Mouse (Mus musculus) lung, embryonic 16.5 days (tissue): ENCODE data around the gene Gm15517. TPM values are rescaled to one million over a fixed set of nuclear protein-coding genes. Genes with fewer than 3 reads are reported as not detected.
"Not testable (repeated sequence)": the region's sequence is repeated elsewhere in the genome, so short reads cannot be mapped to it uniquely, and the experiment has no call there.

ENCODE experiments used
- ATAC-seq: fragments of 200-750 bp; cut with Nextera tagmentation; 2 replicates; pipeline ENCODE4 v1.8.0; 2017; ENCODE audit warnings: low read depth, mild to moderate bottlenecking, moderate library complexity
- H3K27ac ChIP-seq: fragments of 300-500 bp; sonication (generic); 2 replicates; pipeline ENCODE4 v1.5.1; 2014; ENCODE audit warnings: mild to moderate bottlenecking, control low read depth, low read length
- H3K27me3 ChIP-seq: fragments of 300-500 bp; sonication (generic); 2 replicates; pipeline ENCODE4 v1.6.1; 2014; ENCODE audit warnings: low read depth, low read length, mixed read lengths; ENCODE audit not compliant: control insufficient read depth, insufficient read depth
- H3K36me3 ChIP-seq: fragments of 300-500 bp; sonication (generic); 2 replicates; pipeline ENCODE4 v1.6.1; 2014; ENCODE audit warnings: low read length; ENCODE audit not compliant: control insufficient read depth, insufficient read depth
- H3K4me1 ChIP-seq: fragments of 300-500 bp; sonication (generic); replicated peaks from 2 replicates; pipeline ENCODE4 v1.6.1; 2014; ENCODE audit warnings: low read length, mixed read lengths; ENCODE audit not compliant: control insufficient read depth, insufficient read depth
- H3K4me2 ChIP-seq: fragments of 300-500 bp; sonication (generic); 2 replicates; pipeline ENCODE4 v1.6.1; 2014; ENCODE audit warnings: low read depth, low read length, control low read depth
- H3K4me3 ChIP-seq: fragments of 300-500 bp; sonication (generic); 2 replicates; pipeline ENCODE4 v1.5.1; 2014; ENCODE audit warnings: mild to moderate bottlenecking, low read length, control low read depth
- H3K9ac ChIP-seq: fragments of 300-500 bp; sonication (generic); 2 replicates; pipeline ENCODE4 v1.6.1; 2014; ENCODE audit warnings: low read length, control low read depth
- H3K9me3 ChIP-seq: fragments of 300-500 bp; sonication (generic); 2 replicates; pipeline ENCODE4 v1.6.1; 2016; ENCODE audit warnings: low read length; ENCODE audit not compliant: control insufficient read depth
- WGBS: fragments of 180-500 bp; shearing (Covaris S2); extraction: QIAGEN DNeasy Blood & Tissue Kit; methylation state at CpG from one replicate; pipeline ENCODE4 v1.1.7; 2014; 5-methylcytosine and 5-hydroxymethylcytosine counted together
- polyA plus RNA-seq: library from polyadenylated mRNA; unstranded; fragments of >200 nt; fragmentation: Nextera tagmentation; extraction: Ambion mirVana; gene quantifications from 2 replicates; pipeline ENCODE4 v1.2.1, GENCODE M21; 2015

The Gm15517 gene
- polyA plus RNA-seq, 1 experiment from 2014 or later: not detected

GRCm38 (mm10) chr7:44277250-44277622 is 16.0 kb downstream of the Gm15517 start:
- Histone ChIP-seq H3K9me3 (no peaks in the 10 kb centered on the region), H3K27ac (no peak overlapping the region), H3K9ac (no peak overlapping the region), H3K27me3 (peaks cover 4% of the 10 kb centered on the region; the same call in 1 of the 2 replicates), H3K4me1 (no peaks in the 10 kb centered on the region), H3K4me2 (no peak overlapping the region), H3K4me3 (no peak overlapping the region), H3K36me3 (no peaks in the 10 kb centered on the region)
- WGBS: 45% methylated on average over 2 of the region's 2 CpGs
- no peak for ATAC-seq

GRCm38 (mm10) chr7:44280959-44281358 is 19.7 kb downstream of the Gm15517 start:
- Histone ChIP-seq H3K4me1 (no peaks in the 10 kb centered on the region), H3K27me3 (no peaks in the 10 kb centered on the region), H3K4me3 (no peak overlapping the region), H3K9ac (no peak overlapping the region), H3K36me3 (no peaks in the 10 kb centered on the region), H3K4me2 (no peak overlapping the region), H3K27ac (no peak overlapping the region), H3K9me3 (no peaks in the 10 kb centered on the region)
- no peak for ATAC-seq
- WGBS: 45% methylated on average over 1 of the region's 1 CpGs

DNA sequence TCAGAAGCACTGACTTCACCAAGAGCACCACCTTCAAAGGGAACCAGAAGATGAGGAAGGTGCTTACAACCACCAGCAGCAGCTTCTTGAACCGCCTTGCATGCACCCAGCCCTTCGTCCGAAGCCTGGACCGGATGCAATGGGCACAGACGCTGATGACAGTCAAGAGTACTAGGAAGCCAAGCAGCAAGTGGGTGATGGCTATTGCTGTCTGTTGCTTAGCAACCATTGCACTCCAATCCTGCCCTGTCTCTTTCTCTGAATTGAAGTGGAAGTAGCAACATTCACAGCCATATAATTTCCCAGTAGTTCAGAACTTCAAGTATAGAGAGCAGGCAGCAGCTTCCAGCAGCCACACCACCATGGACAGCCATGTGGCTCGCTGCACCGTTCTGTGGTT is 20.3 kb downstream of the Gm15517 start:
- Histone ChIP-seq H3K4me3 (no peak overlapping the region), H3K27me3 (no peaks in the 10 kb centered on the region)

GRCm38 (mm10) chr7:44287760-44288159 is 26.5 kb downstream of the Gm15517 start:
- 45% methylated on average over 7 of the region's 7 CpGs for WGBS
- no peak for ATAC-seq
- Histone ChIP-seq H3K4me1 (no peaks in the 10 kb centered on the region), H3K27ac (no peak overlapping the region), H3K27me3 (no peaks in the 10 kb centered on the region), H3K36me3 (no peaks in the 10 kb centered on the region), H3K4me2 (no peak overlapping the region), H3K4me3 (no peak overlapping the region), H3K9me3 (no peaks in the 10 kb centered on the region; the same call in 1 of the 2 replicates), H3K9ac (no peak overlapping the region)

More for the DNA sequence above, 20.3 kb downstream of the Gm15517 start:
- H3K27ac ChIP-seq: no peak overlapping the region
- WGBS: 66% methylated on average over 7 of the region's 7 CpGs
- no peaks in the 10 kb centered on the region; the same call in 1 of the 2 replicates for H3K9me3 ChIP-seq
- no peaks in the 10 kb centered on the region for H3K4me1 ChIP-seq
- no peak overlapping the region for H3K9ac ChIP-seq
- H3K4me2 ChIP-seq: no peak overlapping the region
- ATAC-seq: no peak
- H3K36me3 ChIP-seq: no peaks in the 10 kb centered on the region

DNA sequence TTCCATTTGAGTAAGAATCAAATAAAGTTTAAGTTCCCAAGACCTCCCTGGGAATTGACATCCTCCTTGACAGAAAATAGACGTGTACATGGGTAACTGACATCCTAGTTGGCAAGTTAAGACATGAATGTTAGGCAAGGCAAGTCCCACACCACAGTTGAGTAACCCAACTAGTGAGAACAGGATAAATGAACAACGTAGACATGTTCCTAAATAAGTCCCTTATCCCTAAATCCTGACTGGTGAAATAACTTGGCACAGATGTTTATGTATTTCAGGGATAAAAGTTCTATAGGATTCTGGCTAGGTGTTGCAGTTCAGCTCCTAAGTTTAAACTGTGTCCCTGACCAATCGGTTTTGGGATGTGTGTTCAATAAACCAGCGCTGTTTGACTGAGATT is 29.7 kb downstream of the Gm15517 start:
- H3K36me3 ChIP-seq: no peaks in the 10 kb centered on the region
- no peaks in the 10 kb centered on the region; the same call in 1 of the 2 replicates for H3K9me3 ChIP-seq
- H3K27me3 ChIP-seq: no peaks in the 10 kb centered on the region
- no peak for ATAC-seq
- no peak overlapping the region for H3K27ac ChIP-seq
- H3K4me3 ChIP-seq: no peak overlapping the region
- no peak overlapping the region for H3K4me2 ChIP-seq
- WGBS: 68% methylated on average over 4 of the region's 4 CpGs
- no peak overlapping the region for H3K9ac ChIP-seq
- no peaks in the 10 kb centered on the region for H3K4me1 ChIP-seq

DNA sequence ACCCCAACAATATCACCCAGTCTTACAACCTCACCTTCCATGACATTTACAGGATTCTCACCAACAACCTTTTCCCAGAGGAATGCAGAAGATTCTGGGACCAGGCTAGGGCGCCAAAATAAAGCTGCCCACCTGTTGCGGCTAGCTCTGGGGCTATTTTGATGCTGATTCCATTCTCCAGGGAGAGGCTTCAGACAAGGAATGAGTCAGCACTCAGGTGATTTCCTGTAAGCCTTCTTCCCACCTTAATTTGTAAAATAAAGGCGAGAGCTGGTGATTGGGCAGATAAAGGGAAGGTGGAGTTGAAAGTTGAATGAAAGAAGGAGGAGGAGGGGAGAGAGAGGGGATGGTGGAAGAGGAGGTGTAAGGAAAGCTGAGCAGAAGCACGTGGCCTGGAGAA is 30.2 kb downstream of the Gm15517 start:
- Histone ChIP-seq H3K27me3 (no peaks in the 10 kb centered on the region), H3K9ac (no peak overlapping the region), H3K9me3 (no peaks in the 10 kb centered on the region; the same call in 1 of the 2 replicates), H3K4me1 (no peaks in the 10 kb centered on the region), H3K4me3 (no peak overlapping the region), H3K4me2 (no peak overlapping the region), H3K27ac (no peak overlapping the region), H3K36me3 (no peaks in the 10 kb centered on the region)
- WGBS: 52% methylated on average over 4 of the region's 4 CpGs
- ATAC-seq: no peak

- not testable (repeated sequence) for H3K9ac ChIP-seq, H3K27me3 ChIP-seq, H3K36me3 ChIP-seq, H3K4me3 ChIP-seq, H3K9me3 ChIP-seq, H3K27ac ChIP-seq, ATAC-seq, H3K4me1 ChIP-seq, H3K4me2 ChIP-seq
- WGBS: 54% methylated on average over 2 of the region's 2 CpGs
Observed at GRCm38 (mm10) chr7:44297501-44297900, 36.3 kb downstream of the Gm15517 start.

GRCm38 (mm10) chr7:44303346-44304340 is 42.4 kb downstream of the Gm15517 start:
- Histone ChIP-seq H3K27ac (peak overlapping the region; percentile 88; the same call in 1 of the 2 replicates), H3K4me1 (peaks cover 12% of the 10 kb centered on the region), H3K4me2 (peak overlapping the region; percentile 78), H3K27me3 (no peaks in the 10 kb centered on the region; the same call in none of the 2 replicates), H3K36me3 (no peaks in the 10 kb centered on the region), H3K9ac (peak overlapping the region; percentile 89), H3K4me3 (peak overlapping the region; percentile 76), H3K9me3 (no peaks in the 10 kb centered on the region)
- ATAC-seq: no peak
- 84% methylated on average over 14 of the region's 14 CpGs for WGBS

DNA sequence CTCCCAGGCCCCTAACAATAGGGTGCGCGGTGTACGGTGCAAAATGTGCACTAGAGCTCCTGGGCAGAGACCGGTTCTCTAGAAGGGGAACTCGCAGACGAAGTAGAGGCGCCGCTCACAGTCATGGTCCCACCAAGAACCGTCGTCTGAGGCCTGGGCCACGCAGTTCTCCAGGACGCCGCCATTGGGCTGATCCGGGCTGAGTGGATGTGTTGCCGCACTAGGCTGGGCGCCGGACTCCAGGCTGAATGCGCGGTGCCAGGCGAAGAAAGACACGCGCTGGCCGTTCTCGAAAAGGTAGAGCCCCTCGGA is 43.2 kb downstream of the Gm15517 start:
- peak overlapping the region; percentile 78 for H3K4me2 ChIP-seq
- peak overlapping the region; percentile 76 for H3K4me3 ChIP-seq
- WGBS: 1% methylated on average over 25 of the region's 25 CpGs
- no peaks in the 10 kb centered on the region for H3K9me3 ChIP-seq
- H3K9ac ChIP-seq: peak overlapping the region; percentile 89
- H3K27me3 ChIP-seq: peaks cover under 1% of the 10 kb centered on the region
- no peaks in the 10 kb centered on the region for H3K36me3 ChIP-seq
- H3K27ac ChIP-seq: peak overlapping the region; percentile 88
- H3K4me1 ChIP-seq: peaks cover 12% of the 10 kb centered on the region
- ATAC-seq: peak; percentile 15; the same call in 1 of the 2 replicates
